Mouse (Mus musculus) CH12.LX (cell line): ENCODE measurements around the gene March7. TPM values are rescaled to one million over a fixed set of nuclear protein-coding genes. Genes with fewer than 3 reads are reported as not detected.

Experiments
- DNase-seq: peaks from one replicate; pipeline ENCODE4 v3.0.0-alpha.2; 2013; ENCODE audit errors: extremely low read depth
- H3K27ac ChIP-seq: 2 replicates; pipeline ENCODE4 v1.5.1; 2012; ENCODE audit warnings: low read depth, mild to moderate bottlenecking, control low read depth, moderate library complexity; ENCODE audit not compliant: insufficient read depth
- H3K27me3 ChIP-seq: replicated peaks from 2 replicates; pipeline ENCODE3; 2012; ENCODE audit warnings: inconsistent platforms
- H3K36me3 ChIP-seq, 2 experiments: replicated peaks in 1 of 2; 2 replicates each; pipeline versions ENCODE3 to v1.6.1; 2012; ENCODE audit warnings: inconsistent platforms in 1 of 2, low read length in 1 of 2, mild to moderate bottlenecking in 1 of 2, mixed read lengths in 1 of 2, moderate library complexity in 1 of 2; ENCODE audit not compliant: control insufficient read depth in 1 of 2, insufficient read depth in 1 of 2
- H3K4me1 ChIP-seq, 2 experiments: 2 replicates each; pipeline ENCODE4 v1.6.1; 2012; ENCODE audit warnings: inconsistent platforms in 1 of 2, moderate library complexity in 1 of 2; ENCODE audit not compliant: insufficient read depth in 2 of 2, control insufficient read depth in 1 of 2
- H3K4me2 ChIP-seq: 2 replicates; pipeline ENCODE4 v1.6.1; 2012; ENCODE audit warnings: low read depth, mild to moderate bottlenecking, control low read depth; ENCODE audit not compliant: poor library complexity, insufficient read depth, severe bottlenecking
- H3K4me3 ChIP-seq, 3 experiments: fragments of 150-350 bp in 1 of 3; sonication (generic) in 1 of 3; replicated peaks in 1 of 3; 2 replicates each; pipeline versions ENCODE3 to v1.5.1; 2011 to 2012; ENCODE audit warnings: low read depth in 2 of 3, low read length in 2 of 3, mild to moderate bottlenecking in 2 of 3, moderate library complexity in 2 of 3, control low read depth in 1 of 3, improper control_type of control experiment in 1 of 3, inconsistent platforms in 1 of 3, mixed read lengths in 1 of 3; ENCODE audit not compliant: poor library complexity in 1 of 3
- H3K79me2 ChIP-seq: replicated peaks from 2 replicates; pipeline ENCODE4 v1.6.1; 2012; ENCODE audit warnings: mild to moderate bottlenecking, moderate library complexity; ENCODE audit not compliant: control insufficient read depth, poor library complexity, insufficient read depth, severe bottlenecking; ENCODE audit errors: extremely low read depth
- H3K9ac ChIP-seq: 2 replicates; pipeline ENCODE4 v1.6.1; 2012; ENCODE audit warnings: low read depth, mild to moderate bottlenecking, control low read depth, moderate library complexity; ENCODE audit not compliant: insufficient read depth
- H3K9me3 ChIP-seq: replicated peaks from 2 replicates; pipeline ENCODE3; 2012; ENCODE audit warnings: low read length, inconsistent platforms, mixed read lengths
- CHD1 ChIP-seq: IDR thresholded peaks from 2 replicates; pipeline ENCODE4 v1.6.1; 2012; ENCODE audit warnings: low read depth, low read length, improper control_type of control experiment, inconsistent platforms
- CTCF ChIP-seq, 2 experiments: IDR thresholded peaks in 1 of 2; conservative IDR thresholded peaks in 1 of 2; 2 replicates each; pipeline ENCODE4 v1.5.1; 2011 to 2012; ENCODE audit warnings: low read depth in 2 of 2, low read length in 2 of 2, improper control_type of control experiment in 1 of 2, inconsistent platforms in 1 of 2, mild to moderate bottlenecking in 1 of 2, moderate library complexity in 1 of 2
- EP300 ChIP-seq: IDR thresholded peaks from 2 replicates; pipeline ENCODE4 v1.6.1; 2011; ENCODE audit warnings: low read length, improper control_type of control experiment
- ETS1 ChIP-seq: conservative IDR thresholded peaks from 2 replicates; pipeline ENCODE4 v1.6.1; 2012; ENCODE audit warnings: low read depth, mild to moderate bottlenecking, inconsistent platforms, low read length, improper control_type of control experiment, moderate library complexity
- MAFK ChIP-seq: IDR thresholded peaks from 2 replicates; pipeline ENCODE4 v1.6.1; 2011; ENCODE audit warnings: low read length, improper control_type of control experiment; ENCODE audit not compliant: insufficient replicate concordance
- MAZ ChIP-seq: IDR thresholded peaks from 2 replicates; pipeline ENCODE4 v1.6.1; 2012; ENCODE audit warnings: low read depth, mild to moderate bottlenecking, inconsistent platforms, low read length, improper control_type of control experiment, moderate library complexity
- MEF2A ChIP-seq: IDR thresholded peaks from 2 replicates; pipeline ENCODE4 v1.6.1; 2014; ENCODE audit warnings: low read depth, mild to moderate bottlenecking, inconsistent platforms, low read length, improper control_type of control experiment, borderline replicate concordance
- NELFE ChIP-seq: IDR thresholded peaks from 2 replicates; pipeline ENCODE4 v1.6.1; 2011; ENCODE audit warnings: low read depth, low read length, improper control_type of control experiment
- RAD21 ChIP-seq: IDR thresholded peaks from 2 replicates; pipeline ENCODE4 v1.6.1; 2011; ENCODE audit warnings: low read depth, mild to moderate bottlenecking, low read length, improper control_type of control experiment, moderate library complexity
- TBP ChIP-seq: conservative IDR thresholded peaks from 2 replicates; pipeline ENCODE4 v1.6.1; 2011; ENCODE audit warnings: low read depth, low read length, improper control_type of control experiment
- UBTF ChIP-seq: IDR thresholded peaks from 2 replicates; pipeline ENCODE4 v1.6.1; 2012; ENCODE audit warnings: low read depth, mild to moderate bottlenecking, inconsistent platforms, low read length, improper control_type of control experiment, moderate library complexity
- USF2 ChIP-seq: conservative IDR thresholded peaks from 2 replicates; pipeline ENCODE4 v1.6.1; 2011; ENCODE audit warnings: low read depth, low read length, improper control_type of control experiment
- ZC3H11A ChIP-seq: IDR thresholded peaks from 2 replicates; pipeline ENCODE4 v1.6.1; 2012; ENCODE audit warnings: low read depth, mild to moderate bottlenecking, inconsistent platforms, low read length, improper control_type of control experiment
- ZKSCAN1 ChIP-seq: IDR thresholded peaks from 2 replicates; pipeline ENCODE4 v1.6.1; 2012; ENCODE audit warnings: low read depth, inconsistent platforms, low read length, improper control_type of control experiment, borderline replicate concordance
- dilution Hi-C: fragments of 300-500 bp; cut with MboI; formaldehyde crosslinking; loops from 2 replicates; pipeline ENCODE4 v1.14.3; 2020; ENCODE audit warnings: low sequenced_read_pairs; ENCODE audit not compliant: extremely low pct_unique_long_range_greater_than_20kb, extremely low pct_ligation_motif_present
- in situ Hi-C: fragments of 300-500 bp; cut with MboI; formaldehyde crosslinking; loops from 3 replicates; pipeline ENCODE4 v1.14.3; 2019; ENCODE audit warnings: low sequenced_read_pairs, low pct_ligation_motif_present, low pct_unique_long_range_greater_than_20kb, mixed read lengths
- polyA plus RNA-seq: library from polyadenylated mRNA; unstranded; fragments of >175 nt; gene quantifications from 2 replicates; pipeline ENCODE4 v1.2.1, GENCODE M21; 2012; ENCODE audit warnings: low read depth; ENCODE audit not compliant: insufficient read length
- total RNA-seq, 2 experiments: library from RNA; depleted of rRNA; stranded (reverse); fragments of 300-350 nt in 1 of 2; fragments of >200 nt in 1 of 2; gene quantifications; 2 replicates each; pipeline ENCODE4 v1.2.3; 2012 to 2014

Gene March7
- total and polyA plus RNA-seq, 3 experiments: 44.5 to 121 (median 53.7) TPM

DNA sequence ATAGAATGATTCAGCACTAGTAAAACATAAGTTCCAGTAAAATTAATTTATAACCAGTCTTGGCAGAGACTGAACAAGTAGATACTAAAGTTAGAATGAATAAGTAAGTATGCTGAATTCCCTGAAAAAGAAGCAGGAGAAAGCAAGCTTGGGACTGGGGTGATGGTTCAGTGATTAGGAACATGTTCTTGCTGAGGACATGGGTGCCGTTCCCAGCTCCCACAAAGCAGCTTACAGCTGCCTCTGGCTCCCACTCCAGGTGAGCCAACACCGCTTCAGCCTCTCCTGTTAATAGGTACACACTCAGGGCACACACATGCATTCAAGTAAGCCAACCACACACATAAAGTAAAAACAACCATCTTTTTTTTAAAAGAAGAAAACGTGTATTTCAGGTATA lies 32.2 kb upstream of the March7 start:
- no peaks in the 10 kb centered on the region for H3K79me2 ChIP-seq
- no peak overlapping the region for H3K9ac ChIP-seq
- no peak overlapping the region for H3K4me2 ChIP-seq
- DNase-seq: no peak
- in situ Hi-C loops: no loop called here
- no peaks in the 10 kb centered on the region for H3K36me3 ChIP-seq
- H3K27ac ChIP-seq: no peak overlapping the region
- dilution Hi-C loops: no loop called here
- peaks cover 5% of the 10 kb centered on the region for H3K9me3 ChIP-seq
- TF ChIP-seq CHD1 (no peak), MAFK (no peak)
- no peaks in the 10 kb centered on the region for H3K27me3 ChIP-seq
- H3K4me1 ChIP-seq: peaks cover 2 to 35% of the 10 kb centered on the region in 2 experiments; a peak in 3 of 4 replicates
- H3K4me3 ChIP-seq: no peak overlapping the region

DNA sequence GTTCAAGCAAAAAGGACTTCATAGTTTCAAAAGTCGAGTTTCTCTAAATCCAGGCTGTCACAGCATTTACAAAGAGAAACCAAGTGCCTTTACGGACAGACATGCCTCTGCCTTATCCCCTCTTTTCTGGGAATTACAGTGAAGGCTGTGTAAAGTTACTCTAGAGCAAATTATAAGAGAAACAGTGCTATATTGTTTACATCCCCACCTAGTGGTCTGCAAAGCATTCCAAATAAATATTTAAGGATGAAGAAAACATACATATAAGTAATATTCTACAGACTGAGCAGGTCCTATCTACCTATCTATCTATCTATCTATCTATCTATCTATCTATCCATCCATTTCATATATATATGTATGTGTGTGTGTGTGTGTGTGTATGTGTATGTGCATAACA lies 28.0 kb upstream of the March7 start:
- H3K36me3 ChIP-seq: no peaks in the 10 kb centered on the region
- dilution Hi-C loops: no loop called here
- DNase-seq: no peak
- H3K9me3 ChIP-seq: no peaks in the 10 kb centered on the region
- H3K27ac ChIP-seq: no peak overlapping the region
- H3K79me2 ChIP-seq: no peaks in the 10 kb centered on the region
- peak overlapping the region; percentile 68 for H3K4me2 ChIP-seq
- H3K4me1 ChIP-seq: peaks cover 0 to 18% of the 10 kb centered on the region in 2 experiments; a peak in 2 of 4 replicates
- H3K9ac ChIP-seq: peak overlapping the region; percentile 58
- in situ Hi-C loops: no loop called here
- H3K4me3 ChIP-seq: no peak overlapping the region
- no peaks in the 10 kb centered on the region for H3K27me3 ChIP-seq
- TF ChIP-seq RAD21 (peak; percentile 46), CTCF (conservative IDR thresholded peaks at IDR 0.05 in 1 of 2, IDR thresholded peaks at IDR 0.05 in 1 of 2; ENCODE audit: low read depth in 2 of 2, low read length in 2 of 2) (peak in 1 of 2 experiments; percentile 47; a peak in 2 of 4 replicates), ZKSCAN1 (no peak), MAZ (no peak), UBTF (no peak), TBP (no peak), USF2 (no peak), EP300 (no peak), ZC3H11A (no peak), MEF2A (no peak)
- TF ChIP-seq, all 38 proteins: peak for 2

GRCm38 (mm10) chr2:60196841-60197240 lies 12.8 kb upstream of the March7 start:
- dilution Hi-C loops: no loop called here
- TF ChIP-seq ZC3H11A: no peak
- no peak for TF ChIP-seq ETS1
- no peak for TF ChIP-seq NELFE
- H3K36me3 ChIP-seq: no peaks in the 10 kb centered on the region

More at GRCm38 (mm10) chr2:60196841-60197240, 12.8 kb upstream of the March7 start:
- Histone ChIP-seq H3K4me1 (peaks cover 0 to 18% of the 10 kb centered on the region in 2 experiments; a peak in 3 of 4 replicates), H3K27ac (no peak overlapping the region), H3K4me2 (no peak overlapping the region), H3K9ac (no peak overlapping the region), H3K4me3 (no peak overlapping the region), H3K9me3 (no peaks in the 10 kb centered on the region), H3K27me3 (no peaks in the 10 kb centered on the region), H3K79me2 (no peaks in the 10 kb centered on the region)
- in situ Hi-C loops: no loop called here
- DNase-seq: no peak
